Mouse (Mus musculus): ENCODE measurements around the gene Gm29427.

Gm29427 gene

GRCm38 (mm10) chr1:130644103-130644502, 71.5 kb downstream of the Gm29427 start:
- no peak for DNase-seq

GRCm38 (mm10) chr1:130640967-130641366, 74.6 kb downstream of the Gm29427 start:
- no peak for DNase-seq

DNA sequence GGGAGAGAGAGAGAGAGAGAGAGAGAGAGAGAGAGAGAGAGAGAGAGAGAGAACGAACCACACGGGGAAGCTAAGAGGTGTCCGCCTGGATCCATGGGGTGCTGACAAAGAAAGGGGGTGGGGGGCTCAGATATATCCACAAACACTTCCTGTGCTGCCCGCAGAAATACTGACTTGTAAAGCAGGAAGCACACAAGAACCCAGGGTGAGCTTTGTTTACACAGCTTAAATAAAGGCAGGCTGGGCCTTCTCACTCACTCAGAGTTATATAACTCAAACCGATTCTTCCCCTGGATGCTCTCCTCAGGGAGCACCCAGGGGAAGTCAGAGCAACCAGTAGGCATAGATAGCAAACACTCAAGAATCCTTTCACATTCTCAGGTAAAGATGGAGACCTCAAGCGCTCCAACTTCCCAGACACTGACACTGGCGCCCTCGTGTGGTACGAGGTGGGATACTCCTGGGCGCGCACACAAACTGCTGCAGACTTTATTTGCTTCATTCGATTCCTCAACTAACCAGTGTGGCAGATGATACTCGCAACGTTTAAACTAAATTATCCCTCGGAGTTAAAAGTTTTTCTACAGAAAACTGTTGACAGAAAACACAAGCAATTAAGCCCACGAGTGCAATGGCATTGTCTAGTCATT, 81.7 kb downstream of the Gm29427 start:
- peak; percentile 26 for DNase-seq

- no peak for DNase-seq
Measured at GRCm38 (mm10) chr1:130633316-130633715, 82.3 kb downstream of the Gm29427 start.

- no peak for DNase-seq
Measured at GRCm38 (mm10) chr1:130629521-130629920, 86.1 kb downstream of the Gm29427 start, which contains the start of gene Zp3r. Gene Zp3r (minus strand): TSS chr1:130629621.
